Mouse (Mus musculus) CH12.LX (cell line): ENCODE measurements at regions not wholly inside any gene's neighbourhood (a gene's known extent, or its start where the extent isn't known, plus 50 kb on each side); places are given as distances from the start of the nearest gene placed in this dataset.

Experiments used
- DNase-seq: peaks from one replicate; pipeline ENCODE4 v3.0.0-alpha.2; 2013; ENCODE audit errors: extremely low read depth
- H3K27ac ChIP-seq: 2 replicates; pipeline ENCODE4 v1.5.1; 2012; ENCODE audit warnings: low read depth, mild to moderate bottlenecking, control low read depth, moderate library complexity; ENCODE audit not compliant: insufficient read depth
- H3K27me3 ChIP-seq: replicated peaks from 2 replicates; pipeline ENCODE3; 2012; ENCODE audit warnings: inconsistent platforms
- H3K36me3 ChIP-seq, 2 experiments: replicated peaks in 1 of 2; 2 replicates each; pipeline versions ENCODE3 to v1.6.1; 2012; ENCODE audit warnings: inconsistent platforms in 1 of 2, low read length in 1 of 2, mild to moderate bottlenecking in 1 of 2, mixed read lengths in 1 of 2, moderate library complexity in 1 of 2; ENCODE audit not compliant: control insufficient read depth in 1 of 2, insufficient read depth in 1 of 2
- H3K4me1 ChIP-seq, 2 experiments: 2 replicates each; pipeline ENCODE4 v1.6.1; 2012; ENCODE audit warnings: inconsistent platforms in 1 of 2, moderate library complexity in 1 of 2; ENCODE audit not compliant: insufficient read depth in 2 of 2, control insufficient read depth in 1 of 2
- H3K4me2 ChIP-seq: 2 replicates; pipeline ENCODE4 v1.6.1; 2012; ENCODE audit warnings: low read depth, mild to moderate bottlenecking, control low read depth; ENCODE audit not compliant: poor library complexity, insufficient read depth, severe bottlenecking
- H3K4me3 ChIP-seq, 3 experiments: fragments of 150-350 bp in 1 of 3; sonication (generic) in 1 of 3; replicated peaks in 1 of 3; 2 replicates each; pipeline versions ENCODE3 to v1.5.1; 2011 to 2012; ENCODE audit warnings: low read depth in 2 of 3, low read length in 2 of 3, mild to moderate bottlenecking in 2 of 3, moderate library complexity in 2 of 3, control low read depth in 1 of 3, improper control_type of control experiment in 1 of 3, inconsistent platforms in 1 of 3, mixed read lengths in 1 of 3; ENCODE audit not compliant: poor library complexity in 1 of 3
- H3K79me2 ChIP-seq: replicated peaks from 2 replicates; pipeline ENCODE4 v1.6.1; 2012; ENCODE audit warnings: mild to moderate bottlenecking, moderate library complexity; ENCODE audit not compliant: control insufficient read depth, poor library complexity, insufficient read depth, severe bottlenecking; ENCODE audit errors: extremely low read depth
- H3K9ac ChIP-seq: 2 replicates; pipeline ENCODE4 v1.6.1; 2012; ENCODE audit warnings: low read depth, mild to moderate bottlenecking, control low read depth, moderate library complexity; ENCODE audit not compliant: insufficient read depth
- H3K9me3 ChIP-seq: replicated peaks from 2 replicates; pipeline ENCODE3; 2012; ENCODE audit warnings: low read length, inconsistent platforms, mixed read lengths
- BHLHE40 ChIP-seq: IDR thresholded peaks from 2 replicates; pipeline ENCODE4 v1.6.1; 2011; ENCODE audit warnings: mild to moderate bottlenecking, low read depth, low read length, improper control_type of control experiment
- CHD2 ChIP-seq: IDR thresholded peaks from 2 replicates; pipeline ENCODE4 v1.6.1; 2011; ENCODE audit warnings: low read length, improper control_type of control experiment
- CTCF ChIP-seq, 2 experiments: IDR thresholded peaks in 1 of 2; conservative IDR thresholded peaks in 1 of 2; 2 replicates each; pipeline ENCODE4 v1.5.1; 2011 to 2012; ENCODE audit warnings: low read depth in 2 of 2, low read length in 2 of 2, improper control_type of control experiment in 1 of 2, inconsistent platforms in 1 of 2, mild to moderate bottlenecking in 1 of 2, moderate library complexity in 1 of 2
- ELF1 ChIP-seq: IDR thresholded peaks from 2 replicates; pipeline ENCODE4 v1.6.1; 2014; ENCODE audit warnings: low read depth, mild to moderate bottlenecking, inconsistent platforms, low read length, improper control_type of control experiment
- EP300 ChIP-seq: IDR thresholded peaks from 2 replicates; pipeline ENCODE4 v1.6.1; 2011; ENCODE audit warnings: low read length, improper control_type of control experiment
- ETS1 ChIP-seq: conservative IDR thresholded peaks from 2 replicates; pipeline ENCODE4 v1.6.1; 2012; ENCODE audit warnings: low read depth, mild to moderate bottlenecking, inconsistent platforms, low read length, improper control_type of control experiment, moderate library complexity
- GABPA ChIP-seq: IDR thresholded peaks from 2 replicates; pipeline ENCODE4 v1.6.1; 2012; ENCODE audit warnings: low read depth, low read length, improper control_type of control experiment, inconsistent platforms; ENCODE audit not compliant: insufficient replicate concordance
- HCFC1 ChIP-seq: IDR thresholded peaks from 2 replicates; pipeline ENCODE4 v1.6.1; 2012; ENCODE audit warnings: low read depth, mild to moderate bottlenecking, inconsistent platforms, low read length, improper control_type of control experiment
- IRF4 ChIP-seq: IDR thresholded peaks from 2 replicates; pipeline ENCODE4 v1.6.1; 2014; ENCODE audit warnings: low read depth, mild to moderate bottlenecking, inconsistent platforms, low read length, improper control_type of control experiment
- JUN ChIP-seq: IDR thresholded peaks from 2 replicates; pipeline ENCODE4 v1.6.1; 2011; ENCODE audit warnings: low read depth, mild to moderate bottlenecking, low read length, improper control_type of control experiment, moderate library complexity; ENCODE audit not compliant: insufficient read depth
- JUND ChIP-seq: conservative IDR thresholded peaks from 2 replicates; pipeline ENCODE4 v1.6.1; 2011; ENCODE audit warnings: low read depth, low read length, improper control_type of control experiment
- KAT2A ChIP-seq: IDR thresholded peaks from 2 replicates; pipeline ENCODE4 v1.6.1; 2012; ENCODE audit warnings: low read length, improper control_type of control experiment, inconsistent platforms; ENCODE audit not compliant: insufficient replicate concordance
- MAFK ChIP-seq: IDR thresholded peaks from 2 replicates; pipeline ENCODE4 v1.6.1; 2011; ENCODE audit warnings: low read length, improper control_type of control experiment; ENCODE audit not compliant: insufficient replicate concordance
- MAX ChIP-seq: IDR thresholded peaks from 2 replicates; pipeline ENCODE4 v1.6.1; 2011; ENCODE audit warnings: low read length, improper control_type of control experiment
- MAZ ChIP-seq: IDR thresholded peaks from 2 replicates; pipeline ENCODE4 v1.6.1; 2012; ENCODE audit warnings: low read depth, mild to moderate bottlenecking, inconsistent platforms, low read length, improper control_type of control experiment, moderate library complexity
- MEF2A ChIP-seq: IDR thresholded peaks from 2 replicates; pipeline ENCODE4 v1.6.1; 2014; ENCODE audit warnings: low read depth, mild to moderate bottlenecking, inconsistent platforms, low read length, improper control_type of control experiment, borderline replicate concordance
- MXI1 ChIP-seq: IDR thresholded peaks from 2 replicates; pipeline ENCODE4 v1.6.1; 2011; ENCODE audit warnings: mild to moderate bottlenecking, low read depth, low read length, improper control_type of control experiment
- MYC ChIP-seq: IDR thresholded peaks from 2 replicates; pipeline ENCODE4 v1.6.1; 2011; ENCODE audit warnings: low read depth, mild to moderate bottlenecking, improper control_type of control experiment, low read length
- NRF1 ChIP-seq: IDR thresholded peaks from 2 replicates; pipeline ENCODE4 v1.6.1; 2014; ENCODE audit warnings: low read depth, mild to moderate bottlenecking, inconsistent platforms, low read length, improper control_type of control experiment, moderate library complexity
- PAX5 ChIP-seq: IDR thresholded peaks from 2 replicates; pipeline ENCODE4 v1.6.1; 2012; ENCODE audit warnings: low read length, inconsistent platforms, mixed read lengths
- POLR2A ChIP-seq: IDR thresholded peaks from 2 replicates; pipeline ENCODE4 v1.6.1; 2011; ENCODE audit warnings: low read depth, mild to moderate bottlenecking, improper control_type of control experiment, low read length
- POLR2AphosphoS2 ChIP-seq: IDR thresholded peaks from 2 replicates; pipeline ENCODE4 v1.6.1; 2011; ENCODE audit warnings: low read depth, low read length, improper control_type of control experiment
- RAD21 ChIP-seq: IDR thresholded peaks from 2 replicates; pipeline ENCODE4 v1.6.1; 2011; ENCODE audit warnings: low read depth, mild to moderate bottlenecking, low read length, improper control_type of control experiment, moderate library complexity
- RCOR1 ChIP-seq: conservative IDR thresholded peaks from 2 replicates; pipeline ENCODE4 v1.6.1; 2012; ENCODE audit warnings: low read depth, mild to moderate bottlenecking, inconsistent platforms, low read length, improper control_type of control experiment
- SIN3A ChIP-seq: IDR thresholded peaks from 2 replicates; pipeline ENCODE4 v1.6.1; 2012; ENCODE audit warnings: low read length, improper control_type of control experiment, inconsistent platforms
- SMC3 ChIP-seq: IDR thresholded peaks from 2 replicates; pipeline ENCODE4 v1.6.1; 2011; ENCODE audit warnings: low read depth, low read length, improper control_type of control experiment
- TCF12 ChIP-seq: IDR thresholded peaks from 2 replicates; pipeline ENCODE4 v1.6.1; 2014; ENCODE audit warnings: low read depth, mild to moderate bottlenecking, inconsistent platforms, low read length, improper control_type of control experiment
- UBTF ChIP-seq: IDR thresholded peaks from 2 replicates; pipeline ENCODE4 v1.6.1; 2012; ENCODE audit warnings: low read depth, mild to moderate bottlenecking, inconsistent platforms, low read length, improper control_type of control experiment, moderate library complexity
- ZC3H11A ChIP-seq: IDR thresholded peaks from 2 replicates; pipeline ENCODE4 v1.6.1; 2012; ENCODE audit warnings: low read depth, mild to moderate bottlenecking, inconsistent platforms, low read length, improper control_type of control experiment
- ZKSCAN1 ChIP-seq: IDR thresholded peaks from 2 replicates; pipeline ENCODE4 v1.6.1; 2012; ENCODE audit warnings: low read depth, inconsistent platforms, low read length, improper control_type of control experiment, borderline replicate concordance
- ZMIZ1 ChIP-seq: IDR thresholded peaks from 2 replicates; pipeline ENCODE4 v1.6.1; 2012; ENCODE audit warnings: low read depth, mild to moderate bottlenecking, inconsistent platforms, low read length, improper control_type of control experiment
- ZNF384 ChIP-seq: IDR thresholded peaks from 2 replicates; pipeline ENCODE4 v1.6.1; 2012; ENCODE audit warnings: low read depth, low read length, improper control_type of control experiment, inconsistent platforms
- dilution Hi-C: fragments of 300-500 bp; cut with MboI; formaldehyde crosslinking; loops from 2 replicates; pipeline ENCODE4 v1.14.3; 2020; ENCODE audit warnings: low sequenced_read_pairs; ENCODE audit not compliant: extremely low pct_unique_long_range_greater_than_20kb, extremely low pct_ligation_motif_present
- in situ Hi-C: fragments of 300-500 bp; cut with MboI; formaldehyde crosslinking; loops from 3 replicates; pipeline ENCODE4 v1.14.3; 2019; ENCODE audit warnings: low sequenced_read_pairs, low pct_ligation_motif_present, low pct_unique_long_range_greater_than_20kb, mixed read lengths

- Histone ChIP-seq H3K27me3 (no peaks in the 10 kb centered on the region), H3K4me3 (no peak overlapping the region), H3K4me1 (peaks cover 0 to 16% of the 10 kb centered on the region in 2 experiments; a peak in 2 of 4 replicates), H3K36me3 (no peaks in the 10 kb centered on the region), H3K27ac (no peak overlapping the region), H3K4me2 (no peak overlapping the region), H3K9me3 (no peaks in the 10 kb centered on the region), H3K79me2 (no peaks in the 10 kb centered on the region), H3K9ac (no peak overlapping the region)
- no peak for TF ChIP-seq JUN
- no peak for TF ChIP-seq UBTF
- no peak for TF ChIP-seq IRF4
- no peak for TF ChIP-seq CTCF (conservative IDR thresholded peaks at IDR 0.05 in 1 of 2, IDR thresholded peaks at IDR 0.05 in 1 of 2; ENCODE audit: low read depth in 2 of 2, low read length in 2 of 2)
- no peak for TF ChIP-seq MAX
- TF ChIP-seq MXI1: no peak
- dilution Hi-C loops (no loop called here), in situ Hi-C loops (no loop called here)
- DNase-seq: no peak
These were observed 64.1 kb upstream of the Pde3b start for GRCm38 (mm10) chr7:114350968-114351367.

DNA sequence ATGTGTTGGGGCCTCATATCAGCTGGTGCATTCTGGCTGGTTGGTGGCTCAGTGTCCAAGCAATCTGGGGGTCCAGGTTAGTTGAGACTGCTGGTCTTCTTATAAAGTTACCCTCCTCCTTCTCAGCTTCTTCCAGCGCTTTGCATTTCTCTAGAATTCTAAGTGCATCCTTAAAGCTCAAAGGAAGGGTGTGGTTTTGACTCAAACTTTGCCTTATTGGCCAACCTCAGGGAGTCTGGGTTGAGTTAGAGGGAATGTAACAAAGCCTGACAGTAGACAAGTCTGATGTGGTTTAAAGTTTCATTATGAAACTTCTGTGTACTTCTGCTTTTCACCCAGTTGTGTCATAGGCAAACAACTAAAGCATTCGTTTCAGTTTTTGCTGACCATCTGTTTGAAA lies 58.7 kb upstream of the Pde3b start:
- Histone ChIP-seq H3K27ac (peak overlapping the region; percentile 71), H3K79me2 (no peaks in the 10 kb centered on the region), H3K4me2 (peak overlapping the region; percentile 85), H3K27me3 (no peaks in the 10 kb centered on the region), H3K36me3 (no peaks in the 10 kb centered on the region), H3K4me3 (no peak overlapping the region), H3K9ac (peak overlapping the region; percentile 43; the same call in 1 of the 2 replicates), H3K4me1 (peaks cover 4 to 48% of the 10 kb centered on the region in 2 experiments; a peak in 2 of 4 replicates), H3K9me3 (no peaks in the 10 kb centered on the region)
- dilution Hi-C loops: no loop called here
- peak; percentile 89 for DNase-seq
- in situ Hi-C loops: no loop called here
- TF ChIP-seq TCF12: peak; percentile 92
- TF ChIP-seq SIN3A: peak; percentile 86; the same call in 1 of the 2 replicates
- peak; percentile 28 for TF ChIP-seq SMC3
- TF ChIP-seq ETS1: peak; percentile 95
- TF ChIP-seq ZC3H11A: no peak
- peak; percentile 98 for TF ChIP-seq IRF4
- TF ChIP-seq KAT2A: no peak
- TF ChIP-seq GABPA: no peak
- peak; percentile 95 for TF ChIP-seq RCOR1
- no peak for TF ChIP-seq CTCF (conservative IDR thresholded peaks at IDR 0.05 in 1 of 2, IDR thresholded peaks at IDR 0.05 in 1 of 2; ENCODE audit: low read depth in 2 of 2, low read length in 2 of 2)
- peak; percentile 84 for TF ChIP-seq JUN
- no peak for TF ChIP-seq ZMIZ1
- peak; percentile 77 for TF ChIP-seq BHLHE40
- peak; percentile 95 for TF ChIP-seq JUND
- no peak for TF ChIP-seq NRF1
- peak; percentile 43; the same call in 1 of the 2 replicates for TF ChIP-seq ZNF384
- peak; percentile 54; the same call in 1 of the 2 replicates for TF ChIP-seq MAX
- no peak for TF ChIP-seq ZKSCAN1
- TF ChIP-seq POLR2A: peak; percentile 29; the same call in 1 of the 2 replicates
- no peak for TF ChIP-seq ELF1
- TF ChIP-seq MXI1: no peak
- peak; percentile 98 for TF ChIP-seq EP300
- no peak for TF ChIP-seq MAZ
- TF ChIP-seq UBTF: no peak
- peak; percentile 52; the same call in 1 of the 2 replicates for TF ChIP-seq HCFC1
- no peak for TF ChIP-seq PAX5
- peak; percentile 80 for TF ChIP-seq CHD2
- TF ChIP-seq RAD21: peak; percentile 13; the same call in 1 of the 2 replicates
- peak; percentile 86 for TF ChIP-seq MEF2A
- TF ChIP-seq MYC: peak; percentile 79
- peak; percentile 88 for TF ChIP-seq MAFK
- no peak for TF ChIP-seq POLR2AphosphoS2
